Mouse (Mus musculus) embryonic fibroblast, embryonic 13.5 days (primary cell): ENCODE results near the gene Ngfr.

Experiments used
- CTCF ChIP-seq: IDR thresholded peaks from 2 replicates; pipeline ENCODE4 v1.5.1; 2011; ENCODE audit warnings: mild to moderate bottlenecking, control low read depth, low read length, moderate library complexity, borderline replicate concordance; ENCODE audit not compliant: insufficient read depth
- POLR2A ChIP-seq: IDR thresholded peaks from 2 replicates; pipeline ENCODE4 v1.6.1; 2011; ENCODE audit warnings: low read depth, mild to moderate bottlenecking, control low read depth, low read length, moderate library complexity

DNA sequence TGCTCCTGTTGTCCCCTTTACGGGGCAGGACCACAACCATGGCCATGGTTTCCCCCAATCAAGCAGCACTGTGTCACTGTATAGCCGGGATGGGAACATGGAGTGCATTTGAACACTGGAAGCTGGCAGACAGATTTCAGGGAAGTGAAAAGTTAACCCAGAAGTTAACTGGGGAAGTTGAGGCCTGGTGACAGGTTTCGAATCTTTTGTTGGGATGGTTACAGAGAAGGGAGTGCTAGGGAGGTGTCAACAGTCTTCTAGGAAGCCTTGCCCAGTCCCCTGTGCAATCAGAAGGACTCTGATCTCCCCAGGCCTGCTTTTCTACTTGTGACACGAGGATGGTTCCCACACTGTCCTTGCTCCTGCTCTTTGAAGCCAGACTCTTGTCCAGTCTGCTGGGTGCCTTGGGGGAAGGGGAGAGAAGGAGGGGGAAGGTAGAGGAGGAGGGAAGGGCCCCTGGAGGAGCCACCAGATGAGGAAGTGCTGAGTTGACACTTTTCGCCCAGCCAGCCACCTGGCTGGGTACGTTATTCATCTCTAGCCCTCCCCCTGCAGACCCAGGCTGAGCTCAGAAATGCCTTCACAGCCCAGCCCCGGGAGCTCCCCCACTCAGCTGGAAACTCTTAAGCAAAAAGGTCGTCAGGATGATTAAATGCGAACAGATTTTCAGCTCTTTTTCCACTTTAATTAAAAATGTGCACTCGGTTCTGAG lies 8.1 kb upstream of the Ngfr start:
- TF ChIP-seq CTCF (no peak), POLR2A (no peak)
